Mouse (Mus musculus) heart, embryonic 15.5 days (tissue): Measurements from ENCODE around the gene Wdr11. TPM values are rescaled to one million over a fixed set of nuclear protein-coding genes. Genes with fewer than 3 reads are reported as not detected.
A peak's percentile ranks its signal among the peaks of the same experiment; 100 is the strongest.

Experiments
- ATAC-seq: fragments of 200-750 bp; cut with Nextera tagmentation; replicated peaks from 2 replicates; pipeline ENCODE4 v1.8.0; 2017; ENCODE audit warnings: low read depth, moderate TSS enrichment; ENCODE audit not compliant: insufficient number of reproducible peaks, insufficient read depth, low FRiP score
- H3K27ac ChIP-seq: fragments of 300-500 bp; sonication (generic); 2 replicates; pipeline ENCODE4 v1.5.1; 2015; ENCODE audit warnings: mild to moderate bottlenecking, inconsistent platforms
- H3K27me3 ChIP-seq: fragments of 300-500 bp; sonication (generic); 2 replicates; pipeline ENCODE4 v1.6.1; 2015; ENCODE audit warnings: inconsistent platforms
- H3K36me3 ChIP-seq: fragments of 300-500 bp; sonication (generic); 2 replicates; pipeline ENCODE4 v1.6.1; 2015; ENCODE audit warnings: mild to moderate bottlenecking, inconsistent platforms
- H3K4me1 ChIP-seq: fragments of 300-500 bp; sonication (generic); replicated peaks from 2 replicates; pipeline ENCODE4 v1.6.1; 2015; ENCODE audit warnings: inconsistent platforms
- H3K4me2 ChIP-seq: fragments of 300-500 bp; sonication (generic); 2 replicates; pipeline ENCODE4 v1.6.1; 2015; ENCODE audit warnings: inconsistent platforms, mild to moderate bottlenecking, moderate library complexity
- H3K4me3 ChIP-seq: fragments of 300-500 bp; sonication (generic); 2 replicates; pipeline ENCODE4 v1.5.1; 2015; ENCODE audit warnings: mild to moderate bottlenecking, inconsistent platforms
- H3K9ac ChIP-seq: fragments of 300-500 bp; sonication (generic); 2 replicates; pipeline ENCODE4 v1.6.1; 2015; ENCODE audit warnings: mild to moderate bottlenecking, inconsistent platforms
- H3K9me3 ChIP-seq: fragments of 300-500 bp; sonication (generic); replicated peaks from 2 replicates; pipeline ENCODE4 v1.6.1; 2016; ENCODE audit warnings: inconsistent platforms
- WGBS: fragments of 180-500 bp; shearing (Covaris S2); methylation state at CpG from one replicate; pipeline ENCODE4 v1.1.7; 2015; ENCODE audit warnings: mixed read lengths; 5-methylcytosine and 5-hydroxymethylcytosine counted together
- polyA plus RNA-seq: library from polyadenylated mRNA; unstranded; fragments of >200 nt; fragmentation: Nextera tagmentation; extraction: Ambion mirVana; gene quantifications from 2 replicates; pipeline ENCODE4 v1.2.1, GENCODE M21; 2015

Wdr11 gene
- 20.7 and 27.1 TPM in 2 replicates for polyA plus RNA-seq

GRCm38 (mm10) chr7:129591371-129592131, at the start of gene Wdr11:
Gene Wdr11 (plus strand): TSS chr7:129591863.
- ATAC-seq, result peak; percentile 80
- no peaks in the 10 kb centered on the region for H3K9me3 ChIP-seq
- peak within 1 kb of the TSS; percentile 97 for H3K4me3 ChIP-seq
- peaks cover 9% of the 10 kb centered on the region; the same call in 1 of the 2 replicates for H3K4me1 ChIP-seq
- WGBS, result 4% methylated on average over 37 of the region's 37 CpGs
- H3K27ac ChIP-seq, result peak within 1 kb of the TSS; percentile 97
- H3K9ac ChIP-seq, result peak within 1 kb of the TSS; percentile 79
- no peaks in the 10 kb centered on the region for H3K27me3 ChIP-seq
- no peaks in the 10 kb centered on the region; the same call in 1 of the 2 replicates for H3K36me3 ChIP-seq
- H3K4me2 ChIP-seq, result peak within 1 kb of the TSS; percentile 75

GRCm38 (mm10) chr7:129567541-129567940, 24.1 kb upstream of the Wdr11 start:
- no peak overlapping the region for H3K9ac ChIP-seq
- H3K9me3 ChIP-seq, result no peaks in the 10 kb centered on the region
- WGBS, result 64% methylated on average over 1 of the region's 1 CpGs
- ATAC-seq, result no peak
- no peak overlapping the region for H3K4me3 ChIP-seq
- H3K27me3 ChIP-seq, result no peaks in the 10 kb centered on the region
- H3K36me3 ChIP-seq, result no peaks in the 10 kb centered on the region
- H3K27ac ChIP-seq, result no peak overlapping the region
- no peak overlapping the region for H3K4me2 ChIP-seq
- H3K4me1 ChIP-seq, result no peaks in the 10 kb centered on the region

- Histone ChIP-seq H3K9me3 (no peaks in the 10 kb centered on the region), H3K9ac (no peak overlapping the region), H3K27ac (no peak overlapping the region), H3K27me3 (no peaks in the 10 kb centered on the region), H3K4me2 (no peak overlapping the region), H3K4me3 (no peak overlapping the region), H3K4me1 (no peaks in the 10 kb centered on the region), H3K36me3 (no peaks in the 10 kb centered on the region)
- no peak for ATAC-seq
- WGBS, result 59% methylated on average over 2 of the region's 2 CpGs
Observed at GRCm38 (mm10) chr7:129568338-129568737, 23.3 kb upstream of the Wdr11 start.

- Histone ChIP-seq H3K27me3 (no peaks in the 10 kb centered on the region), H3K4me3 (no peak overlapping the region), H3K4me1 (0 out of 2 replicates have a peak, but pooled peaks cover 2% of the 10 kb centered on the region), H3K4me2 (no peak overlapping the region), H3K27ac (no peak overlapping the region), H3K36me3 (no peaks in the 10 kb centered on the region), H3K9me3 (no peaks in the 10 kb centered on the region), H3K9ac (no peak overlapping the region)
- 55% methylated on average over 4 of the region's 4 CpGs for WGBS
- no peak for ATAC-seq
Observed at GRCm38 (mm10) chr7:129574471-129574870, 17.2 kb upstream of the Wdr11 start.

GRCm38 (mm10) chr7:129575110-129575784, 16.4 kb upstream of the Wdr11 start:
- no peak for ATAC-seq
- Histone ChIP-seq H3K4me1 (0 out of 2 replicates have a peak, but pooled peaks cover 2% of the 10 kb centered on the region), H3K27me3 (no peaks in the 10 kb centered on the region), H3K36me3 (no peaks in the 10 kb centered on the region), H3K9me3 (no peaks in the 10 kb centered on the region), H3K4me3 (no peak overlapping the region), H3K9ac (no peak overlapping the region), H3K27ac (no peak overlapping the region), H3K4me2 (no peak overlapping the region)
- WGBS, result 22% methylated on average over 7 of the region's 7 CpGs

- no peaks in the 10 kb centered on the region for H3K9me3 ChIP-seq
- peak; percentile 50; the same call in 1 of the 2 replicates for ATAC-seq
- H3K27ac ChIP-seq, result peak overlapping the region; percentile 97
- under 1% methylated on average over 13 of the region's 13 CpGs for WGBS
- no peaks in the 10 kb centered on the region for H3K27me3 ChIP-seq
- peak overlapping the region; percentile 79 for H3K9ac ChIP-seq
- peaks cover 9% of the 10 kb centered on the region; the same call in 1 of the 2 replicates for H3K4me1 ChIP-seq
- H3K4me3 ChIP-seq, result peak overlapping the region; percentile 97
- H3K4me2 ChIP-seq, result peak overlapping the region; percentile 75
- no peaks in the 10 kb centered on the region; the same call in 1 of the 2 replicates for H3K36me3 ChIP-seq
Observed at GRCm38 (mm10) chr7:129592132-129592745, 576 bp downstream of the Wdr11 start.

GRCm38 (mm10) chr7:129597186-129597585, 5.5 kb downstream of the Wdr11 start:
- no peak overlapping the region for H3K4me3 ChIP-seq
- no peak overlapping the region for H3K27ac ChIP-seq
- H3K9me3 ChIP-seq, result no peaks in the 10 kb centered on the region
- no peak overlapping the region for H3K4me2 ChIP-seq
- H3K36me3 ChIP-seq, result peaks cover 25% of the 10 kb centered on the region
- H3K27me3 ChIP-seq, result no peaks in the 10 kb centered on the region
- WGBS, result 95% methylated on average over 2 of the region's 2 CpGs
- ATAC-seq, result no peak
- H3K4me1 ChIP-seq, result 0 out of 2 replicates have a peak, but pooled peaks cover 5% of the 10 kb centered on the region
- no peak overlapping the region for H3K9ac ChIP-seq

- no peaks in the 10 kb centered on the region for H3K27me3 ChIP-seq
- no peak overlapping the region for H3K4me3 ChIP-seq
- no peaks in the 10 kb centered on the region for H3K9me3 ChIP-seq
- no peak overlapping the region for H3K4me2 ChIP-seq
- no peak overlapping the region for H3K27ac ChIP-seq
- H3K9ac ChIP-seq, result no peak overlapping the region
- peaks cover 73% of the 10 kb centered on the region for H3K36me3 ChIP-seq
- H3K4me1 ChIP-seq, result no peaks in the 10 kb centered on the region
- 93% methylated on average over 8 of the region's 8 CpGs for WGBS
- ATAC-seq, result no peak
Observed at GRCm38 (mm10) chr7:129606291-129606690, 14.6 kb downstream of the Wdr11 start.

GRCm38 (mm10) chr7:129621141-129621540, 29.5 kb downstream of the Wdr11 start:
- ATAC-seq, result no peak

GRCm38 (mm10) chr7:129630351-129630750, 38.7 kb downstream of the Wdr11 start:
- peaks cover 67% of the 10 kb centered on the region for H3K36me3 ChIP-seq
- WGBS, result 81% methylated on average over 7 of the region's 7 CpGs
- H3K27me3 ChIP-seq, result no peaks in the 10 kb centered on the region

More at GRCm38 (mm10) chr7:129621141-129621540, 29.5 kb downstream of the Wdr11 start:
- peaks cover 60% of the 10 kb centered on the region for H3K36me3 ChIP-seq
- H3K9me3 ChIP-seq, result no peaks in the 10 kb centered on the region
- no peak overlapping the region for H3K27ac ChIP-seq
- WGBS, result 80% methylated on average over 5 of the region's 5 CpGs
- H3K4me1 ChIP-seq, result no peaks in the 10 kb centered on the region
- H3K4me2 ChIP-seq, result no peak overlapping the region
- H3K9ac ChIP-seq, result no peak overlapping the region
- no peak overlapping the region for H3K4me3 ChIP-seq
- H3K27me3 ChIP-seq, result no peaks in the 10 kb centered on the region

GRCm38 (mm10) chr7:129631453-129631852, 39.8 kb downstream of the Wdr11 start:
- Histone ChIP-seq H3K4me1 (peaks cover 12% of the 10 kb centered on the region), H3K9me3 (no peaks in the 10 kb centered on the region), H3K27me3 (no peaks in the 10 kb centered on the region), H3K36me3 (peaks cover 58% of the 10 kb centered on the region), H3K9ac (no peak overlapping the region), H3K4me2 (no peak overlapping the region), H3K27ac (peak overlapping the region; percentile 55; the same call in 1 of the 2 replicates), H3K4me3 (no peak overlapping the region)
- ATAC-seq, result peak; percentile 65; the same call in 1 of the 2 replicates
- WGBS, result 48% methylated on average over 6 of the region's 6 CpGs

More at GRCm38 (mm10) chr7:129630351-129630750, 38.7 kb downstream of the Wdr11 start:
- no peak for ATAC-seq
- Histone ChIP-seq H3K4me1 (peaks cover 12% of the 10 kb centered on the region), H3K4me2 (no peak overlapping the region), H3K27ac (no peak overlapping the region), H3K4me3 (no peak overlapping the region), H3K9ac (no peak overlapping the region), H3K9me3 (no peaks in the 10 kb centered on the region)
